Mouse (Mus musculus) forebrain, postnatal 0 days (tissue): ENCODE measurements around the gene Mad1l1. TPM values are rescaled to one million over a fixed set of nuclear protein-coding genes. Genes with fewer than 3 reads are reported as not detected.

Experiments used
- ATAC-seq: fragments of 200-750 bp; cut with Nextera tagmentation; 2 replicates; pipeline ENCODE4 v1.8.0; 2017; ENCODE audit warnings: mild to moderate bottlenecking, moderate library complexity
- DNase-seq: peaks from one replicate; pipeline ENCODE4 v3.0.0-alpha.2; 2015
- H3K27ac ChIP-seq: fragments of 300-500 bp; sonication (generic); 2 replicates; pipeline ENCODE4 v1.5.1; 2014; ENCODE audit warnings: low read depth, mild to moderate bottlenecking, antibody characterized with exemption, low read length, moderate library complexity, mixed read lengths
- H3K27me3 ChIP-seq: fragments of 300-500 bp; sonication (generic); 2 replicates; pipeline ENCODE4 v1.6.1; 2014; ENCODE audit warnings: mild to moderate bottlenecking, low read length, mixed read lengths; ENCODE audit not compliant: insufficient read depth
- H3K36me3 ChIP-seq: fragments of 300-500 bp; sonication (generic); 2 replicates; pipeline ENCODE4 v1.6.1; 2014; ENCODE audit warnings: mild to moderate bottlenecking, moderate library complexity; ENCODE audit not compliant: insufficient read depth
- H3K4me1 ChIP-seq: fragments of 300-500 bp; sonication (generic); 2 replicates; pipeline ENCODE4 v1.6.1; 2014; ENCODE audit warnings: antibody characterized with exemption; ENCODE audit not compliant: insufficient read depth
- H3K4me2 ChIP-seq: fragments of 300-500 bp; sonication (generic); 2 replicates; pipeline ENCODE4 v1.6.1; 2014; ENCODE audit warnings: low read depth, mild to moderate bottlenecking, moderate library complexity
- H3K4me3 ChIP-seq: fragments of 300-500 bp; sonication (generic); 2 replicates; pipeline ENCODE4 v1.5.1; 2014; ENCODE audit warnings: low read depth, low read length, mixed read lengths
- H3K9ac ChIP-seq: fragments of 300-500 bp; sonication (generic); 2 replicates; pipeline ENCODE4 v1.6.1; 2014; ENCODE audit warnings: mild to moderate bottlenecking
- H3K9me3 ChIP-seq: fragments of 300-500 bp; sonication (generic); 2 replicates; pipeline ENCODE4 v1.6.1; 2016; ENCODE audit warnings: low read length
- CTCF ChIP-seq: sonication (generic); IDR thresholded peaks from 2 replicates; pipeline ENCODE4 v1.5.1; 2016; ENCODE audit warnings: antibody characterized with exemption, control low read depth, low read depth
- WGBS: fragments of 180-500 bp; shearing (Covaris S2); extraction: QIAGEN DNeasy Blood & Tissue Kit; methylation state at CpG from one replicate; pipeline ENCODE4 v1.1.7; 2014; 5-methylcytosine and 5-hydroxymethylcytosine counted together
- polyA plus RNA-seq: library from polyadenylated mRNA; unstranded; fragments of >200 nt; fragmentation: Nextera tagmentation; extraction: Ambion mirVana; gene quantifications from 2 replicates; pipeline ENCODE4 v1.2.1, GENCODE M21; 2015
- total RNA-seq: library from RNA; depleted of rRNA; stranded (reverse); fragments of >200 nt; gene quantifications from 2 replicates; pipeline ENCODE4 v1.2.3, GENCODE M21; 2014

The Mad1l1 gene
- total and polyA plus RNA-seq, 2 experiments from 2014 or later: 21.3 to 29.5 TPM

- 0 out of 2 replicates have a peak, but pooled peaks cover 5% of the 10 kb centered on the region for H3K9me3 ChIP-seq
- 78% methylated on average over 14 of the region's 14 CpGs for WGBS
- H3K9ac ChIP-seq: no peak overlapping the region
Observed at GRCm38 (mm10) chr5:140359930-140360674, 38.8 kb upstream of the Mad1l1 start.

GRCm38 (mm10) chr5:140357466-140357865, 36.1 kb upstream of the Mad1l1 start:
- no peaks in the 10 kb centered on the region for H3K4me1 ChIP-seq
- H3K27me3 ChIP-seq: no peaks in the 10 kb centered on the region
- H3K4me3 ChIP-seq: no peak overlapping the region
- H3K9ac ChIP-seq: no peak overlapping the region
- TF ChIP-seq CTCF: no peak
- H3K9me3 ChIP-seq: no peaks in the 10 kb centered on the region
- ATAC-seq (no peak), DNase-seq (no peak)
- H3K36me3 ChIP-seq: peaks cover 21% of the 10 kb centered on the region
- H3K4me2 ChIP-seq: no peak overlapping the region
- 94% methylated on average over 3 of the region's 3 CpGs for WGBS
- no peak overlapping the region for H3K27ac ChIP-seq

More at GRCm38 (mm10) chr5:140359930-140360674, 38.8 kb upstream of the Mad1l1 start:
- Histone ChIP-seq H3K4me3 (no peak overlapping the region), H3K4me2 (no peak overlapping the region), H3K27ac (no peak overlapping the region), H3K4me1 (no peaks in the 10 kb centered on the region), H3K36me3 (peaks cover 7% of the 10 kb centered on the region; the same call in 1 of the 2 replicates), H3K27me3 (no peaks in the 10 kb centered on the region)
- TF ChIP-seq CTCF: no peak
- DNase-seq: no peak
- ATAC-seq: no peak

DNA sequence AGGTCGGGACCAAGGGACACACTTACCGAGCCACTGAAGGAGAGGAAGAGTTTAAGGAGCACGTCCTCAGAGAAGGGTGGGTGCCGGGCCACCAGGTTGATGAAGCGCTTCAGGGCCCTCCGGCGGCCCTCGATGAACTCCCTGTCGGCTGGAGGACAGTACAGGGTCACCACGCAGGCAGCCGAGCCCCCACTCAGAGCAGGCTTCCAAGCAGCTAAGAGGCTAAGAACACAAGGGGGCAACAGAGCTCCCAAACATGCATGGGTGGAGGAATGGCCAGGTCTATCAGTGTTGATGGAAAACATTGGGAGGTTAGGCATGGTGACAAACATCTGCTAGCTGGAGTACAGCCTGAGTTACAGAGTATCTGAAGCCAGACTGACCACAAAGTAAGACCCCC, 34.6 kb upstream of the Mad1l1 start:
- 89% methylated on average over 11 of the region's 11 CpGs for WGBS
- Histone ChIP-seq H3K9me3 (no peaks in the 10 kb centered on the region), H3K4me1 (no peaks in the 10 kb centered on the region), H3K4me3 (no peak overlapping the region), H3K27ac (no peak overlapping the region), H3K36me3 (peaks cover 28% of the 10 kb centered on the region), H3K4me2 (no peak overlapping the region), H3K27me3 (no peaks in the 10 kb centered on the region), H3K9ac (no peak overlapping the region)
- no peak for TF ChIP-seq CTCF
- DNase-seq (no peak), ATAC-seq (no peak)

DNA sequence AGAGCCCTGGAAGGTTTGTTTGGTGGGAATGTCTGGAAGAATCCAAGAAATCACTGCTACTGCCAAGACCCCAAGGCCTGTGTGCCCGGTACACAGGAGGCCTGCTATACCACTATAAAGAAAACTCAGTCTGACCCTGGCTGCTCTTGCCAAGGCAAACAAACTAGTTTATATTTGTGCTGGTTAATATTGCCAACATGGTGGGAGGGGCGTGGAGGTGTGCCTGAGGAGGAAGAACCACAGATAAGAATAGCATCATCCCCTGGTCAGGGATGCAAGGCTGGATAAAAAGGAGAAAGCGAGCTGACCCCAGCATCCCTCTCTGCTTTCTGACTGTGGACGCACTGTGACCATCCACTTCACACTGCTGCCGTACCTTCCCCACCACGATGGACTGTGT, 31.0 kb upstream of the Mad1l1 start:
- no peaks in the 10 kb centered on the region for H3K27me3 ChIP-seq
- H3K4me2 ChIP-seq: no peak overlapping the region
- DNase-seq (no peak), ATAC-seq (no peak)
- H3K27ac ChIP-seq: no peak overlapping the region
- no peak for TF ChIP-seq CTCF
- no peaks in the 10 kb centered on the region for H3K9me3 ChIP-seq
- 97% methylated on average over 6 of the region's 6 CpGs for WGBS
- no peaks in the 10 kb centered on the region for H3K4me1 ChIP-seq
- no peak overlapping the region for H3K9ac ChIP-seq
- peaks cover 23% of the 10 kb centered on the region for H3K36me3 ChIP-seq
- H3K4me3 ChIP-seq: no peak overlapping the region

DNA sequence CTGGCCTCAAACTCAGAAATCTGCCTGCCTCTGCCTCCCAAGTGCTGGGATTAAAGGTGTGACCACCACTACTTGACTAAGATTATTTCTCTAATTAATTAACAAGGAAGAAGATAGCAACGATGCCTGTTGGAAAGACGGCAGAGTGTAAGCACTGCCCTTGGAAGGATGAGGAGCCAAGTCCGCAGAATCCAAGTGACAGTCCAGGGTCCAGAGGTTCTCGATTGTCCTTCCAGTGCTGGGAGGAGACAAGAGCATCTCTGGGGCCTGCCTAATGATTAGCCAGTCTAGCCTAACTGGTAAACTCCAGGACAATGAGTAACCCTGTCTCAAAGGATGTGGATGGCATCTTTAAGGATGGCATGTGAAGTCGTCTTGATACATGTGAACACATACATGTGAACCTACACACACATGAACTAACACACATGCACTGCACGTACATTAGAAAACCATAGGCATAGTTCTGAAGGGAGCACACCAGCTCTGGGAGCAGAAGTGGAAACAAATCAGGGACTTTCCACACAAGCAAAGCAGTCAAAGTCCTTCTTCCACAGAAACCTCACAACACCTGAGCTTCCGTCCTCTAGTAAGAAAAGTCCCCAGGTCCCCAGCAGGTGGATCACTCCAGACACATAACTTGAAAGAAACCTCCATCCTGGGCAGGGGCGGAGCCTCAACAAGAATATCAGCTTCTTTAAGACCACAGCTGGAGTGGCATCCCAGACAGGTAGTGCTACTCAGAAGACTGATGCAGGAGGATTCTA, 29.6 kb upstream of the Mad1l1 start:
- TF ChIP-seq CTCF: no peak
- ATAC-seq: no peak
- no peaks in the 10 kb centered on the region for H3K27me3 ChIP-seq
- WGBS: 96% methylated on average over 8 of the region's 8 CpGs
- no peak overlapping the region for H3K4me3 ChIP-seq
- H3K9me3 ChIP-seq: no peaks in the 10 kb centered on the region
- peaks cover 23% of the 10 kb centered on the region for H3K36me3 ChIP-seq
- DNase-seq: no peak
- H3K27ac ChIP-seq: no peak overlapping the region
- no peaks in the 10 kb centered on the region for H3K4me1 ChIP-seq
- no peak overlapping the region for H3K4me2 ChIP-seq
- H3K9ac ChIP-seq: no peak overlapping the region

DNA sequence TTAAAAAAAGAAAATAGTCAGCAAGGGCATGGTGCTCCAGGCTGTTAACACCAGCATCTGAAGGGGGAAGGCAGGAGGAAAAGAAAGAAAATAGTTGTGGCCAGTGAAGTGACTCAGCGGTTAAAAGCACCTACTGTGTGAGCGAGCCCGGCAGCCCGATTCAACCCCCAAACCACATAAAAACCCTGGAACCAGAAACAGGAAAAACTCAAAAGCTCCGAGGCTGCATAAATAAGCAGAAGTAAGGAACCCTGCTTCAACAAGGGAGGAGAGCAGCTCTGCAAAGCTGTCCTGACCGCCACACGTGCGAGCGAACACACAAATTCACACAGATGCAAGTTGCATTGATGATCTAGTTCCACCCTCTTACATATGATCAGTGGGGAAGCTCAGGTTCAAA, 28.5 kb upstream of the Mad1l1 start:
- Histone ChIP-seq H3K9me3 (no peaks in the 10 kb centered on the region), H3K36me3 (peaks cover 21% of the 10 kb centered on the region), H3K4me3 (no peak overlapping the region), H3K27me3 (no peaks in the 10 kb centered on the region), H3K27ac (no peak overlapping the region), H3K4me1 (no peaks in the 10 kb centered on the region), H3K9ac (no peak overlapping the region), H3K4me2 (no peak overlapping the region)
- no peak for TF ChIP-seq CTCF
- DNase-seq (no peak), ATAC-seq (no peak)
- WGBS: 98% methylated on average over 9 of the region's 9 CpGs

DNA sequence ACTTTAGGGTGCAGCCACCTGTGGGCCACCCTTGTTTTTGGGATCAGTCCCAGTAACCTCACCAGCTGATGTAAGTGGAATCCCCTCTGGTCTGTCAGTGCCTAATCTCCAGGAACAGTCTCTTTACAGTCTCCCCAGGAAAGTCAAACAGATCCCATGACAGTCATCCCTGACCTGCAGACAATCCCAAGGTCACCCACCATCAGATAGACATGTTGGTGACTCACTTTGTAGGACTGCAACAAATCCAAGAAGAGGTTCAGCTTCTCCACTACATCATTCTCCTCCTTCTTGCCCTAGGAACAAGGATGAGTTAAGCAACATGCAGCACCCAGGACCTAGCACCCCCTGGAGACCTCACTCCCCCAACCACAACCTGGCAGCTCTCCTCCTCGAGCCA, 24.7 kb upstream of the Mad1l1 start:
- Histone ChIP-seq H3K27ac (no peak overlapping the region), H3K36me3 (peaks cover 4% of the 10 kb centered on the region; the same call in 1 of the 2 replicates), H3K9me3 (no peaks in the 10 kb centered on the region), H3K27me3 (no peaks in the 10 kb centered on the region), H3K4me1 (no peaks in the 10 kb centered on the region), H3K4me3 (no peak overlapping the region), H3K9ac (no peak overlapping the region), H3K4me2 (no peak overlapping the region)
- TF ChIP-seq CTCF: no peak
- ATAC-seq (no peak), DNase-seq (no peak)
- 84% methylated on average over 1 of the region's 1 CpGs for WGBS
